Mouse (Mus musculus) myocyte (in vitro differentiated cells): ENCODE measurements at regions not wholly inside any gene's neighbourhood (a gene's known extent, or its start where the extent isn't known, plus 50 kb on each side); places are given as distances from the start of the nearest gene placed in this dataset.

Source experiments
- H3K27me3 ChIP-seq: one replicate; pipeline ENCODE4 v1.6.1; 2011; ENCODE audit not compliant: control insufficient read depth, insufficient read depth, insufficient read length
- H3K36me3 ChIP-seq: one replicate; pipeline ENCODE4 v1.6.1; 2011; ENCODE audit not compliant: control insufficient read depth, insufficient read depth
- H3K4me2 ChIP-seq: one replicate; pipeline ENCODE4 v1.6.1; 2011; ENCODE audit warnings: low read depth, control low read depth
- H3K4me3 ChIP-seq: one replicate; pipeline ENCODE4 v1.5.1; 2011; ENCODE audit warnings: mild to moderate bottlenecking, control low read depth, moderate library complexity
- H3K79me2 ChIP-seq: one replicate; pipeline ENCODE4 v1.6.1; 2011; ENCODE audit not compliant: control insufficient read depth, insufficient read depth
- H3ac ChIP-seq: one replicate; pipeline ENCODE4 v1.6.1; 2011; ENCODE audit not compliant: control insufficient read depth, insufficient read length
- CEBPB ChIP-seq: IDR thresholded peaks from 2 replicates; pipeline ENCODE4 v1.6.1; 2011; ENCODE audit warnings: mild to moderate bottlenecking, moderate library complexity; ENCODE audit not compliant: poor library complexity, insufficient read depth, severe bottlenecking
- E2F4 ChIP-seq: IDR thresholded peaks from one replicate; pipeline ENCODE4 v1.6.1; 2011; ENCODE audit warnings: mild to moderate bottlenecking, control low read depth, moderate library complexity; ENCODE audit not compliant: insufficient read depth
- MAX ChIP-seq: IDR thresholded peaks from one replicate; pipeline ENCODE4 v1.6.1; 2011; ENCODE audit warnings: low read depth, mild to moderate bottlenecking, control low read depth
- MYOD1 ChIP-seq, 3 experiments: IDR thresholded peaks; one replicate each; pipeline ENCODE4 v1.6.1; 2011; ENCODE audit warnings: control low read depth in 2 of 3, low read depth in 2 of 3, mild to moderate bottlenecking in 2 of 3, moderate library complexity in 1 of 3; ENCODE audit not compliant: insufficient read length in 2 of 3, control insufficient read depth in 1 of 3
- MYOG ChIP-seq, 3 experiments: IDR thresholded peaks; one replicate each; pipeline ENCODE4 v1.6.1; 2011; ENCODE audit warnings: control low read depth in 2 of 3, low read depth in 2 of 3, mild to moderate bottlenecking in 2 of 3; ENCODE audit not compliant: insufficient read length in 2 of 3, control insufficient read depth in 1 of 3, insufficient read depth in 1 of 3
- POLR2A ChIP-seq: IDR thresholded peaks from one replicate; pipeline ENCODE4 v1.6.1; 2011; ENCODE audit warnings: low read depth, mild to moderate bottlenecking, control low read depth, moderate library complexity; ENCODE audit not compliant: insufficient read length
- POLR2AphosphoS2 ChIP-seq: IDR thresholded peaks from one replicate; pipeline ENCODE4 v1.6.1; 2011; ENCODE audit warnings: low read depth, control low read depth; ENCODE audit not compliant: insufficient read length
- REST ChIP-seq: IDR thresholded peaks from one replicate; pipeline ENCODE4 v1.6.1; 2011; ENCODE audit warnings: mild to moderate bottlenecking, control low read depth, moderate library complexity; ENCODE audit not compliant: insufficient read depth, insufficient read length
- SRF ChIP-seq: IDR thresholded peaks from one replicate; pipeline ENCODE4 v1.6.1; 2011; ENCODE audit warnings: low read depth; ENCODE audit not compliant: control insufficient read depth, insufficient read length
- TCF12 ChIP-seq: IDR thresholded peaks from one replicate; pipeline ENCODE4 v1.6.1; 2011; ENCODE audit warnings: mild to moderate bottlenecking, control low read depth; ENCODE audit not compliant: poor library complexity, insufficient read depth, severe bottlenecking
- TCF3 ChIP-seq: IDR thresholded peaks from one replicate; pipeline ENCODE4 v1.6.1; 2011; ENCODE audit warnings: low read depth, control low read depth; ENCODE audit not compliant: insufficient read length
- USF1 ChIP-seq: IDR thresholded peaks from one replicate; pipeline ENCODE4 v1.6.1; 2011; ENCODE audit warnings: low read depth, mild to moderate bottlenecking, control low read depth, moderate library complexity

GRCm38 (mm10) chr11:56308383-56309105, 267.7 kb upstream of the Nmur2 start:
- Histone ChIP-seq H3K36me3 (no peaks in the 10 kb centered on the region), H3K79me2 (no peaks in the 10 kb centered on the region), H3K4me3 (no peak overlapping the region), H3ac (no peak overlapping the region), H3K27me3 (no peaks in the 10 kb centered on the region), H3K4me2 (peak overlapping the region; percentile 3)
- peak; percentile 73 for TF ChIP-seq USF1
- TF ChIP-seq MAX = no peak

DNA sequence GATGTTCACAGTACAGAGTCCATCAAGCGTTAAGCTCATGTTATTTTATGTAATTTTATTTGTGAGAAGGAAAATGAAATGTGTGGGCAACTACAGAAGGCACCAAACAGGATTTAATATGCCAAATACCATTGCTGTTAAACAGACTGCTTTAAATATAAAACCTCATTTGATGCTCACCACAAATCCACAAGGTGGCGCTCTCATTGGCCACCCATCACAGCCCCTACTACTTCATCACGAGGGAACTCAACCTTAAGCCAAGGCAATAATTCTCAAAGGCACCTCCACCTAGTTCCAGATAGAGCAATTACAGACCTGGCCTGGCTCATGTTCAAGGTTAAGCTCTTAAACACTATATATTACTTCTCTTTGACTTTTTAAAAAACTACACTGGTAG, 266.2 kb upstream of the Nmur2 start:
- no peaks in the 10 kb centered on the region for H3K79me2 ChIP-seq
- TF ChIP-seq TCF12 = no peak
- TF ChIP-seq CEBPB = no peak
- TF ChIP-seq REST = no peak
- TF ChIP-seq MYOD1 (IDR thresholded peaks at IDR 0.05; ENCODE audit: control insufficient read depth in 1 of 3, insufficient read length in 2 of 3, low read depth in 2 of 3) = no peak
- TF ChIP-seq E2F4 = no peak
- TF ChIP-seq SRF = no peak
- no peak for TF ChIP-seq USF1
- TF ChIP-seq POLR2AphosphoS2 = no peak
- H3K4me3 ChIP-seq = no peak overlapping the region
- no peak overlapping the region for H3K4me2 ChIP-seq
- H3K36me3 ChIP-seq = no peaks in the 10 kb centered on the region
- H3ac ChIP-seq = no peak overlapping the region
- no peaks in the 10 kb centered on the region for H3K27me3 ChIP-seq

- TF ChIP-seq TCF3 (no peak), SRF (no peak), USF1 (no peak)
- Histone ChIP-seq H3K79me2 (no peaks in the 10 kb centered on the region), H3ac (no peak overlapping the region), H3K4me2 (no peak overlapping the region), H3K27me3 (no peaks in the 10 kb centered on the region), H3K4me3 (no peak overlapping the region), H3K36me3 (no peaks in the 10 kb centered on the region)
Measured at GRCm38 (mm10) chr11:56290651-56291578, 250.1 kb upstream of the Nmur2 start.

GRCm38 (mm10) chr11:56285575-56286260, 244.9 kb upstream of the Nmur2 start:
- TF ChIP-seq E2F4 = no peak
- no peak for TF ChIP-seq POLR2AphosphoS2
- TF ChIP-seq SRF = no peak
- TF ChIP-seq POLR2A = no peak
- no peak for TF ChIP-seq MAX
- TF ChIP-seq CEBPB = no peak
- no peak for TF ChIP-seq TCF12
- no peak for TF ChIP-seq MYOD1 (IDR thresholded peaks at IDR 0.05; ENCODE audit: control insufficient read depth in 1 of 3, insufficient read length in 2 of 3, low read depth in 2 of 3)
- TF ChIP-seq USF1 = no peak
- TF ChIP-seq MYOG (IDR thresholded peaks at IDR 0.05; ENCODE audit: control insufficient read depth in 1 of 3, insufficient read depth in 1 of 3, insufficient read length in 2 of 3, low read depth in 2 of 3) = no peak
- TF ChIP-seq REST = no peak
- no peak for TF ChIP-seq TCF3
- Histone ChIP-seq H3K36me3 (no peaks in the 10 kb centered on the region), H3K4me2 (no peak overlapping the region), H3ac (no peak overlapping the region), H3K79me2 (no peaks in the 10 kb centered on the region), H3K27me3 (no peaks in the 10 kb centered on the region), H3K4me3 (no peak overlapping the region)

- Histone ChIP-seq H3K4me3 (no peak overlapping the region), H3ac (no peak overlapping the region), H3K79me2 (no peaks in the 10 kb centered on the region), H3K36me3 (no peaks in the 10 kb centered on the region), H3K4me2 (no peak overlapping the region), H3K27me3 (no peaks in the 10 kb centered on the region)
- TF ChIP-seq SRF (no peak), POLR2AphosphoS2 (no peak), TCF3 (no peak), MYOD1 (IDR thresholded peaks at IDR 0.05; ENCODE audit: control insufficient read depth in 1 of 3, insufficient read length in 2 of 3, low read depth in 2 of 3) (no peak), E2F4 (no peak), TCF12 (no peak), CEBPB (no peak)
Measured at GRCm38 (mm10) chr11:56281201-56281600, 240.4 kb upstream of the Nmur2 start.
